Mouse (Mus musculus) adrenal gland, adult (tissue): ENCODE data around the gene Irs3.
"Not testable (repeated sequence)": the region's sequence is repeated elsewhere in the genome, so short reads cannot be mapped to it uniquely, and the experiment has no call there.

ENCODE experiments used
- DNase-seq, 2 experiments: peaks; one replicate each; pipeline ENCODE4 v3.0.0; 2022 to 2023; ENCODE audit warnings: low spot score in 1 of 2; ENCODE audit not compliant: inconsistent age in 2 of 2

The Irs3 gene

GRCm38 (mm10) chr5:137628498-137629305 lies 16.8 kb downstream of the Irs3 start, which contains the start of the genes Fbxo24, Lrch4 and Gm20605:
Gene Fbxo24, minus strand, starts transcription at chr5:137629002.
Gene Lrch4, plus strand, starts transcription at chr5:137629121.
Gene Gm20605, plus strand, starts transcription at chr5:137629175.
- DNase-seq, result peak; percentile 99 to 100

- peak; percentile 78 to 91 for DNase-seq
Measured at GRCm38 (mm10) chr5:137627991-137628390, 17.5 kb downstream of the Irs3 start.

- no peak for DNase-seq
Measured at GRCm38 (mm10) chr5:137623937-137624530, 21.5 kb downstream of the Irs3 start.

- DNase-seq, result no peak
Measured at GRCm38 (mm10) chr5:137615347-137615746, 30.2 kb downstream of the Irs3 start.

- not testable (repeated sequence) for DNase-seq
Measured at GRCm38 (mm10) chr5:137614921-137615320, 30.6 kb downstream of the Irs3 start.

GRCm38 (mm10) chr5:137613550-137613949 lies 32.0 kb downstream of the Irs3 start, which contains the start of gene Pcolce:
Gene Pcolce, minus strand, starts transcription at chr5:137613784.
- DNase-seq, result peak; percentile 88 to 90

GRCm38 (mm10) chr5:137613076-137613475 lies 32.4 kb downstream of the Irs3 start:
- DNase-seq, result peak in 1 of 2 experiments; percentile 65

GRCm38 (mm10) chr5:137611245-137611602 lies 34.3 kb downstream of the Irs3 start:
- DNase-seq, result peak; percentile 84 to 92

- peak; percentile 90 to 95 for DNase-seq
Measured at GRCm38 (mm10) chr5:137610548-137611244, 34.8 kb downstream of the Irs3 start.

- DNase-seq, result no peak
Measured at GRCm38 (mm10) chr5:137610056-137610455, 35.5 kb downstream of the Irs3 start.

- DNase-seq, result peak in 1 of 2 experiments; percentile 76
Measured at GRCm38 (mm10) chr5:137609292-137609691, 36.2 kb downstream of the Irs3 start.

GRCm38 (mm10) chr5:137608654-137609190 lies 36.8 kb downstream of the Irs3 start:
- DNase-seq, result peak in 1 of 2 experiments; percentile 44

- DNase-seq, result peak in 1 of 2 experiments; percentile 33
Measured at GRCm38 (mm10) chr5:137607860-137608653, 37.5 kb downstream of the Irs3 start.

- DNase-seq, result peak; percentile 44 to 75
Measured at GRCm38 (mm10) chr5:137601365-137601729, 44.2 kb downstream of the Irs3 start.

GRCm38 (mm10) chr5:137600619-137601364 lies 44.7 kb downstream of the Irs3 start, which contains the start of gene Mospd3:
Gene Mospd3, minus strand, starts transcription at chr5:137601058.
- peak; percentile 97 to 99 for DNase-seq

GRCm38 (mm10) chr5:137600281-137600618 lies 45.3 kb downstream of the Irs3 start:
- no peak for DNase-seq

- DNase-seq, result peak in 1 of 2 experiments; percentile 39
Measured at GRCm38 (mm10) chr5:137599600-137599999, 45.9 kb downstream of the Irs3 start.

GRCm38 (mm10) chr5:137598100-137598826 lies 47.3 kb downstream of the Irs3 start:
- no peak for DNase-seq

GRCm38 (mm10) chr5:137597625-137598024 lies 47.9 kb downstream of the Irs3 start:
- DNase-seq, result no peak
